Mouse (Mus musculus) B cell, adult 67 days (primary cell): ENCODE results near the gene Thyn1. TPM values are rescaled to one million over a fixed set of nuclear protein-coding genes. Genes with fewer than 3 reads are reported as not detected.

ENCODE experiments used
- total RNA-seq, 2 experiments: library from RNA; stranded (reverse); gene quantifications; 4 replicates each; pipeline ENCODE4 v1.2.4; 2023

Gene Thyn1
- total RNA-seq = 10 to 100 TPM in 1 of 2 experiments, 1 to 10 TPM in 1; 9.5 to 11.6 TPM

GRCm38 (mm10) chr9:26999461-27000395, at the start of gene Thyn1, which contains the start of gene Acad8:
Thyn1 (plus strand) TSS chr9:26999710.
Acad8 (minus strand) TSS chr9:26999566.

DNA sequence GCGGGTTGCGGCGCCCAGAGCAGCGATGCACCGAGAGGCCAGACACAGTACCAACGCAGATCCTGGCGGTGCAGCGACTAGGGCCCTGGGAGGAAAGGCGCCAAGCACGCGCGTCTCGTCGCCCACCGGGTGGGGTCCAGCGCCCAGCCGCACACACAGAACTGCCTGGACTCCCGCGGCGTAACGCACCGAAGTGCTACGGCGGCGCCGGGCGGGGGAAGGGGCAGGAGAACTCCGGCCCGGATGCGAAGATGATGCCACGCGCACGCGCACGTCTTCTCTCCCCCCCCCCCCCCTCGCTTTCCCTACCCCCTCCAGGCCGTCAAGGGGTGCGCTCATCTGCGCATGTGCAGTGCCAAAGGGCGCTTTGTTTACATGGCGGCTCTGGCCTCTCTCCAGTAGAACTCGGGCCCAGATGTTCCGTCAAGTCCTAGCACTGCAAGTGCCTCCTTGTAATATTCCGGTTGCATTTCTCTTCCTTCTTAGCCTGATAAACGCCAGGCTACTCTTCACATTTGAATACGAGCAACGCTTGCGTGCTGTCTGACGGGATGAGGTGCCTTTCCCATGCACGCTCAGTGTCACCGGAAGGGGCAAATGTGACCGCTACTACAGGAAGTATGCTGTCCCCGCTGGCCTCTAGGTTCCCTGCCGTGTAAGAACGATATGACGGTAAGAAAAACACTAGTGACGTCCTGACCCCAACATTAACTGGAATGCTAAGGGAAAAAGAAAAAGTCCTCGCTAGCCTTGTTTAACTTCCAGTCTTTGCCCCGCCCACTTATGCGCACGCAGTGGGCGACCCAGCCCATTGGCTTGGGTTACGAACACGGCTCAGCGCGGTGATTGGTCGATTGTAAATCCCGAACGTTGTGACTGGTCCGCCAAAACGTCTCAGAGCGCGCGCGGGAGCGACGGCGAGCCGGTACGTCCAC, 30.6 kb downstream of the Thyn1 start, which contains the start of the genes Vps26b and Ncapd3:
TSS of gene Vps26b (minus strand) at position 238 of the 935 bp plus-strand sequence.
TSS of gene Ncapd3 (plus strand) at position 348 of the 935 bp plus-strand sequence.

Other genes starting within 250 kb of the Thyn1 start
- not detected for gene Glb1l2, start 193.2 kb upstream of the Thyn1 start, total RNA-seq
- not detected for gene Glb1l3, start 138.8 kb upstream of the Thyn1 start, total RNA-seq
- not detected for gene Gm1110, start 76.6 kb upstream of the Thyn1 start, total RNA-seq
- gene Acad8, start 144 bp upstream of the Thyn1 start, total RNA-seq = 10 to 100 TPM in 1 of 2 experiments, 1 to 10 TPM in 1; 9.1 to 13.9 TPM
- 1 to 10 TPM; 2.2 to 2.4 TPM for gene Vps26b, start 30.4 kb downstream of the Thyn1 start, total RNA-seq
- 10 to 100 TPM; 16.4 to 17.0 TPM for gene Ncapd3, start 30.5 kb downstream of the Thyn1 start, total RNA-seq
- gene Jam3, start 155.7 kb downstream of the Thyn1 start, total RNA-seq = not detected